Mouse (Mus musculus) erythroblast, adult 5-6 weeks (primary cell): ENCODE results near the gene Spata9. TPM values are rescaled to one million over a fixed set of nuclear protein-coding genes. Genes with fewer than 3 reads are reported as not detected.
"Not testable (repeated sequence)": the region's sequence is repeated elsewhere in the genome, so short reads cannot be mapped to it uniquely, and the experiment has no call there.

Experiments
- ATAC-seq: replicated peaks from 2 replicates; pipeline ENCODE4 v1.8.0; 2016; ENCODE audit warnings: moderate number of reproducible peaks, mild to moderate bottlenecking, moderate TSS enrichment, inconsistent platforms; ENCODE audit not compliant: poor library complexity, low FRiP score, severe bottlenecking
- total RNA-seq, 2 experiments: library from RNA; stranded (forward) in 1 of 2; stranded (reverse) in 1 of 2; fragments of 150-400 nt in 1 of 2; fragments of 200-764, 138-1000 nt in 1 of 2; gene quantifications; 2 replicates each; pipeline versions ENCODE4 v1.2.3 to v1.2.4; 2015 to 2017; ENCODE audit warnings: low replicate concordance in 2 of 2

The Spata9 gene
- total RNA-seq (2015; ENCODE audit: low replicate concordance) = not detected in 2 replicates
- not detected in 2 replicates for total RNA-seq (2017; ENCODE audit: low replicate concordance)

- no peak for ATAC-seq
Measured at GRCm38 (mm10) chr13:75966850-75967249, at the start of gene Spata9. Spata9 (plus strand) TSS chr13:75967150.

DNA sequence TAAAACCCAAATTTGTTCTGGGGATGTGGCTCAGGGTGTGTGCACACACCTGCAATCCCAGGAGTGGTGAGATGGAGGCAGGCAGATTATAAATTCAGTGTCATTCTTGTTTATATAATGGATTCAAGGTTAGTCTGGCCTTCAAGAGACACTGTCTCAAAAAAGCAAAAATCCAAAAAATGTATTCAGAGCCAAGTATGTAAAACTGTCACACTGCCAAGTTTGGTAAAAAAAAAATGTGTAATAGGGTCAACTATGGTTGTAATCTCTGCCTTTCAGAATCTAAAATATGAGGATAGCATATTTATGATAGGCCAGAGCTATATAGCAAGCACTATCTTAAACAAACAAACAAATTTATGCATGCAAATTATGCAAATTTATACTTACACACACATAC is 39.0 kb upstream of the Spata9 start:
- ATAC-seq = no peak

- ATAC-seq = not testable (repeated sequence)
Measured at GRCm38 (mm10) chr13:75929071-75929470, 37.9 kb upstream of the Spata9 start.

DNA sequence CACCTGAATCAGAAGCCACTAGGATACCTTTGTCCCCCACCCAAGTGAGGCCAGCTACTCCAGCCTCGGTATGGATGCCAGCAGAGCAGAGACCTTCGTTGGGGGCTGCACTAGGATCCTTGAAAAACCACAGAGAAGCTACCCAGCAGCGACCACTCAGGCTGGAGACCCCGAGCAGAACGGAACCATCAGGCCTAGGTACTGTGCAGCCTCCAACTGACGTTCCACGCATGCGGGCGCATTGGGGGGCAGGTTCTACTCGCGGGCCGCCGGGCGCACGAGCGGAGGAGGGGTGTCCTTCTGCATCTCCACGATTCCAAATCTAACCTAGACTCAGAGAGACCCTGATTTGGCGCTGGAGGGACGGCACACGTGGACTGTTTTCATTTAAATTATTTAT is 36.9 kb upstream of the Spata9 start:
- ATAC-seq = no peak

DNA sequence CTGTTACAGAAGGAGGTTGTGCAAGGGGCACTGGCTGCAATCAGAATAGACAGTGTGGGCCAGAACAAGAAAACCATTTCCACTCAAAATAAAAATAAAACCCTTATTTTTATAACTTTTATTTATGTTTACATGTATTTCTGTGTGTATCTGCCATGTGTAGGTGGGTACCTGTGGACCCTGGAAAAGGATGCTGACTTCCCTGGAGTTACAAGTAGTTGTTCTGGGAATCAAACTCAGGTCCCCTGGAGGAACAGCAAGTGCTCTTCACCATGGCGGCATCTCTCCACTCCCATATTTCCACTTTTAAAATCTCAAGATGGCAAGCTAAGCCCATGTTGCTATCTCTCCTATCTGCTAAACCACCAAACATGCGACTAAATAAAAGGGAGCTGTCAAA is 36.3 kb upstream of the Spata9 start:
- ATAC-seq = no peak

- ATAC-seq = no peak
Measured at GRCm38 (mm10) chr13:75931073-75931472, 35.9 kb upstream of the Spata9 start.

- ATAC-seq = no peak
Measured at GRCm38 (mm10) chr13:75933287-75933686, 33.7 kb upstream of the Spata9 start.

DNA sequence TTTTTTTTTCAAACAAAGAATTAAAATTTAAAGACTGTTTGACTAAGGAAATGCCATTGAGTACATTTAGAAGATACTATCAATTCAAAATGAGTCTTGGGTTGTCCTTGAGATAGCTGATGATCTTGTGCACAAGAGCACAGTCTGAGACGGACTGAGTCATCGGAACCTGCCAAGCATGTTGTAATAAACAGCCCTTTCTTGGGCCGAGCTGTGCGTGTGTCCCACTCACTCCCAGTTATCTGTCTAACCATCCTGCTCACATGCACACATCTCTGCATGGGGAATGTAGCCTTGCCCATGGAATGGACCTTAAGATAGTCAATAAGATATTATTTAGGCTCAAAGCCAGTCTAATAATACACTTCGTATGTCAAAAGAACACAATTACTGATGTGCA is 28.1 kb upstream of the Spata9 start:
- ATAC-seq = no peak

DNA sequence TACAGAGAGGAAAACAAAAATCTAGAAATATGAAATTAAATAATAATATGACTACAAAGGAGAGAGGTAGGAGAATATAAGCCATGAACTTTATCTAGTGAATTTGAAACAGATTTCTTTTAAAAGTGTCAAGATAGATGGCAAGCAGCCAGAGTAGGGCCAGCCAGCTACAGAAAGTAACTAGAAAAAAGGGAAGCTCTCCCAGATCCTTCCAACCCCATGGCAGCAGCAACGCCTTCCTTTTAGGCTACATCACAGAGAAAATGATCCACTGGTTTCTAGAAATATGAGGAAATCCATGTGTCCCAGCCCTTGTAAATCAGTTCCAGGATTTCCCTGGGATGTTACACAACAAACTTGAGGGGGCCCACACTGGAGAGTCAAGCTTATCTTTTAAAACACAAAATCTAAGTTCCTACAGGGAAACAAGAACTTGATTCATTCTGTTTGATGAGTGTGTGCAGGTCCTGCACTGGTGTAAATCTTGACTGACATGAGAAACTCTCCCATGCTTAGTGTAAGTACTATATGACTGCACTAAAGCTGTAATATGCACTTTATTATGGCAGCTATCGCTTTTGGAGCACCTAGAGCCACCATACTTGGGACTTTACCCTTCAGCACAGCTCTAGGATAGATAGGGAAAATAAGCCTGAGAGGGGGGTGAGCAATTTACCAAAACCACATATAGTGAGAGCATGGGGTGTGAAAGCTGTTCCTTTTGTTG is 26.0 kb upstream of the Spata9 start:
- no peak for ATAC-seq

DNA sequence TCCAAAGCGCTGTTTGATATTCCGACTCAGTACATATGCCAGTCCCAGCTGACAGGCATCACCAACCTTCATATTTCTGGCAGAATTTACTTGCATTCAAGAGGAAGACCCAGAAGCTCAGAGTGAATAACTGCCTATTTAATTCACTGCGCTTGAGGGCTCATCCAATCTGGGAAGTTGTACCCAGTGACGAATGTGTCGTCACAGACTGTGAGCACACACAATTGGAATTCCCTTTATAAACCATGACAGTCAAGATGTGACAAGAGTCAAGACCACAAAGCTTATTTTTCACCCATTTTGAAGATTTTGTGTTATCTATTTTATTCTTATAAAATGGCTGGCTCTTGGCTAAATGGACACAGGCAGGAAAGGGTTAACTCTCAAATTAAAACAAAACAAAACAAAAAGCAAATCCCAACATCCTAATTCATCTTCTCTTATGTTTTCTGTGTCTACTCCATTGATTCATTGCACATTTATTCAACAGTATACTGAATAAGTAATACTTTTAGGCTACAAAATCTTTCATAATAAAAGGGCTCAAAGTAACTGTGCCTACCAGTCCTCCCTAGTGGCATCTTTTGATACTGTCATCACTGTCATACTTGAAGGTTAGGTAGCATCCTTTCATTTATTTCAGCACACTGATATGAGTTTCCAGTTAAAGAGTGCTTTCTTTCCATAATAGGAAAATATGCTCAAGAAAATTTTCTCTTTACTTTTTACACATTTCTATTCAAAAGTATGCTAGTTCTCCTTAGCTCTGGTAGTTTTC is 25.2 kb upstream of the Spata9 start:
- ATAC-seq = no peak

- no peak for ATAC-seq
Measured at GRCm38 (mm10) chr13:75942731-75943130, 24.2 kb upstream of the Spata9 start.

GRCm38 (mm10) chr13:75943189-75944043 is 23.5 kb upstream of the Spata9 start, which contains the start of gene Rhobtb3:
Rhobtb3 (minus strand) TSS chr13:75943925.
- no peak for ATAC-seq

GRCm38 (mm10) chr13:75944044-75944820 is 22.7 kb upstream of the Spata9 start:
- ATAC-seq = no peak

- ATAC-seq = no peak
Measured at GRCm38 (mm10) chr13:75950295-75950694, 16.7 kb upstream of the Spata9 start.

GRCm38 (mm10) chr13:75955357-75955992 is 11.5 kb upstream of the Spata9 start:
- no peak for ATAC-seq

DNA sequence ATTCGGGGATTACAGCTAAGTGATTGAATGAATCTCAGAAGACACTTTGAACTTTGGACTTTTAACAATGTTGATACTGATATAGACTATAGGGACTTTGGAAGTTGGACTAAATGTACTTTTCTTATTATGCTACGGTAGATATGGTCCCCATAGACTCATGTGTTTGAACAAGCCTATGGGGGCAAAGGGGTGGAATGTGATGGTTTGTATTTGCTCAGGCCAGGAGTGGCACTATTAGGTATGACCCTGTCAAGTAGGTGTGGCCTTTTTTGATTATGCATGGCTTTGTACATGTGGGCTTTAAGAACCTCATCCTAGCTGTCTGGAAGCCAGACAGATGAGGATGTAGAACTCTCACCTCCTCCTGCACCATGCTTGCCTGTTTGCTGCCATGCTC is 7.5 kb downstream of the Spata9 start:
- ATAC-seq = no peak

DNA sequence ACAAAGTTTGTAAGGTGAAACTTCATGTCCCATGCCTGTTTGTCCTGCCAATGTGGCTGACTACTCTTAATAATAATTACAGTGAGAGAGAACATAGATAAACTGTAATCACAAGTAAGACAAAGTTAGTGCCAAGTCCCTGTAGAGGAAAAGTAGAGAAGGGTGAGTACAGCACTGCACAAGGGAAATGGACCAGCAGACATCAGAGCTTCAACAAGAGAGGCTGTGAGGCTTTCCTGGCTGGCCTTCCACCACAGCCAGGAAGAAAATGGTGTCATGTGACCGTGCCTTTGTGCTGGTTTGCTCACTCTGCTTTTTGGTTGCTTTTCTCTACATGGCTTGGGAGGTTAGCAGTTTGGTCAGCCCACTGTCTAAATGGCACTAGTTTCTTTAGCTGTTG is 8.7 kb downstream of the Spata9 start:
- no peak for ATAC-seq

- ATAC-seq = no peak
Measured at GRCm38 (mm10) chr13:75976218-75976617, 9.3 kb downstream of the Spata9 start.

- ATAC-seq = no peak
Measured at GRCm38 (mm10) chr13:75976649-75977048, 9.7 kb downstream of the Spata9 start.
